Mouse (Mus musculus): ENCODE data around the gene Il11ra1. TPM values are rescaled to one million over a fixed set of nuclear protein-coding genes. Genes with fewer than 3 reads are reported as not detected.
"Not testable (repeated sequence)": the region's sequence is repeated elsewhere in the genome, so short reads cannot be mapped to it uniquely, and the experiment has no call there.

The Il11ra1 gene
- 84.3 and 91.4 TPM in 2 replicates for polyA plus RNA-seq (2016; fragmentation: Nextera tagmentation; extraction: Ambion mirVana)

GRCm38 (mm10) chr4:41699783-41700182 is at the start of gene Il11ra1:
TSS of gene Il11ra1 (plus strand) at chr4:41699989.
- DNase-seq (ENCODE audit: low spot score): not testable (repeated sequence)

GRCm38 (mm10) chr4:41653296-41653695 is 46.5 kb upstream of the Il11ra1 start:
- DNase-seq (ENCODE audit: low spot score): peak; percentile 82
- Histone ChIP-seq H3K27ac (no peak overlapping the region), H3K4me3 (no peak overlapping the region), H3K27me3 (ENCODE audit: insufficient read depth, poor library complexity, severe bottlenecking) (peaks cover 5% of the 10 kb centered on the region; the same call in 1 of the 2 replicates), H3K9me3 (no peaks in the 10 kb centered on the region), H3K36me3 (peaks cover 34% of the 10 kb centered on the region), H3K4me1 (replicated peaks) (peaks cover 47% of the 10 kb centered on the region)
- WGBS: 41% methylated on average over 6 of the region's 6 CpGs

More at GRCm38 (mm10) chr4:41699783-41700182, at the start of gene Il11ra1:
- H3K4me3 ChIP-seq, H3K27ac ChIP-seq, H3K9me3 ChIP-seq, H3K36me3 ChIP-seq: not testable (repeated sequence)
- Histone ChIP-seq H3K27me3 (ENCODE audit: insufficient read depth, poor library complexity, severe bottlenecking) (peaks cover 11% of the 10 kb centered on the region), H3K4me1 (replicated peaks) (peaks cover 17% of the 10 kb centered on the region)
- WGBS: 72% methylated on average over 10 of the region's 10 CpGs

- peaks cover 38% of the 10 kb centered on the region for H3K36me3 ChIP-seq
- H3K4me1 ChIP-seq (replicated peaks): peaks cover 47% of the 10 kb centered on the region
- H3K4me3 ChIP-seq: no peak overlapping the region
- peak overlapping the region; percentile 64; the same call in 1 of the 2 replicates for H3K27ac ChIP-seq
- peak; percentile 7 for DNase-seq (ENCODE audit: low spot score)
- no peaks in the 10 kb centered on the region for H3K9me3 ChIP-seq
- H3K27me3 ChIP-seq (ENCODE audit: insufficient read depth, poor library complexity, severe bottlenecking): peaks cover 9% of the 10 kb centered on the region; the same call in 1 of the 2 replicates
- whole genome bisulfite sequencing: 68% methylated on average over 6 of the region's 6 CpGs
Observed at GRCm38 (mm10) chr4:41653730-41654129, 46.1 kb upstream of the Il11ra1 start.

GRCm38 (mm10) chr4:41654217-41654616 is 45.6 kb upstream of the Il11ra1 start:
- H3K27ac ChIP-seq: peak overlapping the region; percentile 64
- 13% methylated on average over 7 of the region's 7 CpGs for WGBS

GRCm38 (mm10) chr4:41655525-41655924 is 44.3 kb upstream of the Il11ra1 start:
- H3K27ac ChIP-seq: 0 out of 2 replicates have a peak overlapping the region, but pooled peaks have one; percentile 29
- 84% methylated on average over 2 of the region's 2 CpGs for WGBS
- H3K4me3 ChIP-seq: no peak overlapping the region
- H3K9me3 ChIP-seq: no peaks in the 10 kb centered on the region
- peaks cover 56% of the 10 kb centered on the region for H3K36me3 ChIP-seq
- peaks cover 61% of the 10 kb centered on the region for H3K4me1 ChIP-seq (replicated peaks)
- H3K27me3 ChIP-seq (ENCODE audit: insufficient read depth, poor library complexity, severe bottlenecking): peaks cover 17% of the 10 kb centered on the region; the same call in 1 of the 2 replicates
- no peak for DNase-seq (ENCODE audit: low spot score)

More at GRCm38 (mm10) chr4:41654217-41654616, 45.6 kb upstream of the Il11ra1 start:
- peak; percentile 81 for DNase-seq (ENCODE audit: low spot score)
- H3K4me3 ChIP-seq: no peak overlapping the region
- peaks cover 9% of the 10 kb centered on the region; the same call in 1 of the 2 replicates for H3K27me3 ChIP-seq (ENCODE audit: insufficient read depth, poor library complexity, severe bottlenecking)
- peaks cover 43% of the 10 kb centered on the region for H3K36me3 ChIP-seq
- H3K9me3 ChIP-seq: no peaks in the 10 kb centered on the region
- peaks cover 48% of the 10 kb centered on the region for H3K4me1 ChIP-seq (replicated peaks)

GRCm38 (mm10) chr4:41658566-41659384 is 41.0 kb upstream of the Il11ra1 start:
- peaks cover 87% of the 10 kb centered on the region for H3K4me1 ChIP-seq (replicated peaks)
- DNase-seq (ENCODE audit: low spot score): peak; percentile 22

GRCm38 (mm10) chr4:41659556-41659955 is 40.2 kb upstream of the Il11ra1 start:
- no peaks in the 10 kb centered on the region for H3K9me3 ChIP-seq
- peaks cover 20% of the 10 kb centered on the region; the same call in 1 of the 2 replicates for H3K27me3 ChIP-seq (ENCODE audit: insufficient read depth, poor library complexity, severe bottlenecking)
- peak overlapping the region; percentile 67 for H3K27ac ChIP-seq
- WGBS: 71% methylated on average over 13 of the region's 13 CpGs
- H3K4me1 ChIP-seq (replicated peaks): peaks cover 87% of the 10 kb centered on the region
- peak; percentile 4 for DNase-seq (ENCODE audit: low spot score)
- no peak overlapping the region for H3K4me3 ChIP-seq
- H3K36me3 ChIP-seq: peaks cover 96% of the 10 kb centered on the region

More at GRCm38 (mm10) chr4:41658566-41659384, 41.0 kb upstream of the Il11ra1 start:
- peaks cover 89% of the 10 kb centered on the region for H3K36me3 ChIP-seq
- no peaks in the 10 kb centered on the region for H3K9me3 ChIP-seq
- 0 out of 2 replicates have a peak overlapping the region, but pooled peaks have one; percentile 10 for H3K4me3 ChIP-seq
- peaks cover 20% of the 10 kb centered on the region; the same call in 1 of the 2 replicates for H3K27me3 ChIP-seq (ENCODE audit: insufficient read depth, poor library complexity, severe bottlenecking)
- H3K27ac ChIP-seq: peak overlapping the region; percentile 67
- WGBS: 23% methylated on average over 25 of the region's 25 CpGs

- H3K27me3 ChIP-seq (ENCODE audit: insufficient read depth, poor library complexity, severe bottlenecking): peaks cover 20% of the 10 kb centered on the region; the same call in 1 of the 2 replicates
- no peaks in the 10 kb centered on the region for H3K9me3 ChIP-seq
- peak; percentile 65 for DNase-seq (ENCODE audit: low spot score)
Observed at GRCm38 (mm10) chr4:41660851-41661430, 38.8 kb upstream of the Il11ra1 start.

GRCm38 (mm10) chr4:41662723-41663122 is 37.1 kb upstream of the Il11ra1 start:
- DNase-seq (ENCODE audit: low spot score): peak; percentile 18
- Histone ChIP-seq H3K4me1 (replicated peaks) (peaks cover 94% of the 10 kb centered on the region), H3K36me3 (peaks cover 96% of the 10 kb centered on the region), H3K9me3 (no peaks in the 10 kb centered on the region), H3K27ac (peak overlapping the region; percentile 41; the same call in 1 of the 2 replicates), H3K27me3 (ENCODE audit: insufficient read depth, poor library complexity, severe bottlenecking) (peaks cover 20% of the 10 kb centered on the region; the same call in 1 of the 2 replicates), H3K4me3 (no peak overlapping the region)
- 75% methylated on average over 11 of the region's 11 CpGs for WGBS

More at GRCm38 (mm10) chr4:41660851-41661430, 38.8 kb upstream of the Il11ra1 start:
- Histone ChIP-seq H3K4me3 (no peak overlapping the region), H3K36me3 (peaks cover 96% of the 10 kb centered on the region), H3K27ac (peak overlapping the region; percentile 75), H3K4me1 (replicated peaks) (peaks cover 87% of the 10 kb centered on the region)
- 39% methylated on average over 11 of the region's 11 CpGs for WGBS

GRCm38 (mm10) chr4:41663614-41664013 is 36.2 kb upstream of the Il11ra1 start:
- no peak overlapping the region for H3K4me3 ChIP-seq
- H3K4me1 ChIP-seq (replicated peaks): peaks cover 85% of the 10 kb centered on the region
- peak; percentile 20 for DNase-seq (ENCODE audit: low spot score)
- H3K9me3 ChIP-seq: no peaks in the 10 kb centered on the region
- WGBS: 48% methylated on average over 9 of the region's 9 CpGs
- H3K27me3 ChIP-seq (ENCODE audit: insufficient read depth, poor library complexity, severe bottlenecking): 0 out of 2 replicates have a peak, but pooled peaks cover 12% of the 10 kb centered on the region
- H3K27ac ChIP-seq: peak overlapping the region; percentile 41
- H3K36me3 ChIP-seq: peaks cover 96% of the 10 kb centered on the region

- no peaks in the 10 kb centered on the region for H3K9me3 ChIP-seq
- peak overlapping the region; percentile 85 for H3K27ac ChIP-seq
- peak; percentile 15 for DNase-seq (ENCODE audit: low spot score)
- 0 out of 2 replicates have a peak, but pooled peaks cover 8% of the 10 kb centered on the region for H3K27me3 ChIP-seq (ENCODE audit: insufficient read depth, poor library complexity, severe bottlenecking)
- no peak overlapping the region for H3K4me3 ChIP-seq
- peaks cover 76% of the 10 kb centered on the region for H3K4me1 ChIP-seq (replicated peaks)
- peaks cover 95% of the 10 kb centered on the region for H3K36me3 ChIP-seq
- 44% methylated on average over 7 of the region's 7 CpGs for WGBS
Observed at GRCm38 (mm10) chr4:41664533-41664932, 35.3 kb upstream of the Il11ra1 start.

GRCm38 (mm10) chr4:41665009-41665675 is 34.6 kb upstream of the Il11ra1 start:
- WGBS: 5% methylated on average over 6 of the region's 8 CpGs
- DNase-seq (ENCODE audit: low spot score): peak; percentile 73
- Histone ChIP-seq H3K36me3 (peaks cover 95% of the 10 kb centered on the region), H3K9me3 (no peaks in the 10 kb centered on the region), H3K27ac (peak overlapping the region; percentile 85), H3K4me1 (replicated peaks) (peaks cover 75% of the 10 kb centered on the region), H3K4me3 (peak overlapping the region; percentile 25; the same call in 1 of the 2 replicates), H3K27me3 (ENCODE audit: insufficient read depth, poor library complexity, severe bottlenecking) (0 out of 2 replicates have a peak, but pooled peaks cover 3% of the 10 kb centered on the region)

Measured in hindbrain, embryonic 10.5 days (tissue).